Mouse (Mus musculus): ENCODE measurements around the gene Rbm47.

- TF ChIP-seq CTCF (IDR thresholded peaks at IDR 0.05) (no peak), EP300 (IDR thresholded peaks at IDR 0.05) (no peak)
Observed at GRCm38 (mm10) chr5:66086952-66087351, 86.0 kb downstream of the Rbm47 start.

Measured in lung, postnatal 0 days (tissue).